Mouse (Mus musculus): ENCODE measurements at regions not wholly inside any gene's neighbourhood (a gene's known extent, or its start where the extent isn't known, plus 50 kb on each side); places are given as distances from the start of the nearest gene placed in this dataset.

GRCm38 (mm10) chr13:6397648-6398047 is 150.3 kb upstream of the Pitrm1 start:
- H3K27me3 ChIP-seq (replicated peaks; ENCODE audit: control insufficient read depth, insufficient read depth, low read length) = no peaks in the 10 kb centered on the region
- no peaks in the 10 kb centered on the region for H3K36me3 ChIP-seq (ENCODE audit: control insufficient read depth, insufficient read depth, low read length)
- no peak for DNase-seq (ENCODE audit: low spot score)
- 96% methylated on average over 1 of the region's 1 CpGs for WGBS
- no peak overlapping the region for H3K4me3 ChIP-seq (ENCODE audit: low read depth, low read length)
- no peak overlapping the region for H3K27ac ChIP-seq (ENCODE audit: low read depth, low read length)
- H3K9me3 ChIP-seq (replicated peaks; ENCODE audit: control insufficient read depth, low read length) = no peaks in the 10 kb centered on the region
- no peaks in the 10 kb centered on the region for H3K4me1 ChIP-seq (ENCODE audit: control insufficient read depth, insufficient read depth, low read length)
- H3K4me2 ChIP-seq (ENCODE audit: low read length) = no peak overlapping the region
- no peak for ATAC-seq
- H3K9ac ChIP-seq (ENCODE audit: low read length) = no peak overlapping the region

DNA sequence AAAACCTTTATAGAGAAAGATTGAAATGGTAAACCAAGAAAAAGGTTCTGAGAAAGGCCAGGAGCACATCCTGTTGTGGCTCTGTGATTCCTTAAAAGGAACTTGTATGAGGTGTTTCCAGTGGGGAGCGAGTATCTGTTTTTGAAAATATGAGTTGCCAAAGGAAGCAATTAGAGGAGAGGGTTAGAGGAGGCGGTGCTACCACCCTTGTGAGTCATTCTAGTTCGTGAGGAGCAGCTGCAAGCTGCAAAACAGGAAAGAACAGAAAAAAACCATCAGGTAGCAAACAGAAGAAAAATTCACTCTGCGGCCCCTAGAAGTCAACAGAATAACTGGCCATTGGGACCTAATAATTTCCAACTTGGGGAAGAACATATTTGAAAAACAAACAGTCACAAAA is 116.1 kb upstream of the Pitrm1 start:
- Histone ChIP-seq H3K9me3 (replicated peaks; ENCODE audit: control insufficient read depth, low read length) (no peaks in the 10 kb centered on the region), H3K27me3 (replicated peaks; ENCODE audit: control insufficient read depth, insufficient read depth, low read length) (no peaks in the 10 kb centered on the region), H3K27ac (ENCODE audit: low read depth, low read length) (no peak overlapping the region), H3K9ac (ENCODE audit: low read length) (no peak overlapping the region), H3K4me3 (ENCODE audit: low read depth, low read length) (no peak overlapping the region), H3K4me2 (ENCODE audit: low read length) (no peak overlapping the region), H3K4me1 (ENCODE audit: control insufficient read depth, insufficient read depth, low read length) (no peaks in the 10 kb centered on the region), H3K36me3 (ENCODE audit: control insufficient read depth, insufficient read depth, low read length) (no peaks in the 10 kb centered on the region)
- ATAC-seq (no peak), DNase-seq (ENCODE audit: low spot score) (no peak)
- 81% methylated on average over 4 of the region's 4 CpGs for WGBS

GRCm38 (mm10) chr13:6446976-6447375 is 101.0 kb upstream of the Pitrm1 start:
- H3K4me3 ChIP-seq (ENCODE audit: low read depth, low read length) = no peak overlapping the region
- H3K27ac ChIP-seq (ENCODE audit: low read depth, low read length) = no peak overlapping the region
- H3K4me1 ChIP-seq (ENCODE audit: control insufficient read depth, insufficient read depth, low read length) = no peaks in the 10 kb centered on the region
- no peaks in the 10 kb centered on the region for H3K9me3 ChIP-seq (replicated peaks; ENCODE audit: control insufficient read depth, low read length)
- no peak overlapping the region for H3K9ac ChIP-seq (ENCODE audit: low read length)
- no peaks in the 10 kb centered on the region for H3K27me3 ChIP-seq (replicated peaks; ENCODE audit: control insufficient read depth, insufficient read depth, low read length)
- DNase-seq (ENCODE audit: low spot score) (no peak), ATAC-seq (no peak)
- H3K4me2 ChIP-seq (ENCODE audit: low read length) = no peak overlapping the region
- no peaks in the 10 kb centered on the region for H3K36me3 ChIP-seq (ENCODE audit: control insufficient read depth, insufficient read depth, low read length)

DNA sequence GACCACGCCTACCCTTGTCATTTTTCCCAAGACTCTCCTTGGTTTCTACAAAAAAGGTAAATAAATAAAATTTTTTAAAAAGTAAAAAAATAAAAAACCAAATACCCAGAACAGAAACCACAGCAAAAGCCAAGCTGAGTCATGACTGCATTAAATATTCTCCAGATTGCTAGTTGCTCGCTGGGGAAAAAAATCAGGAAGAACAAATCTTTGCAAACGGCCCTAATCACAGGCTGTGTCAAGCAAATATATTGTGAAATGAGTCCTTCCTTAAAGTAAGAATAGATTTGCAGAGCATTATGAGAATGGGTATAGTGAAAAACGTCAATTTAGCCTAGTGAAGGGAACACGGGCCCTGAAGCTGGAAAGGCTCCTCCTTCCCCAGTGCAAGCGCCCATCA is 86.6 kb upstream of the Pitrm1 start:
- no peak overlapping the region for H3K27ac ChIP-seq (ENCODE audit: low read depth, low read length)
- H3K27me3 ChIP-seq (replicated peaks; ENCODE audit: control insufficient read depth, insufficient read depth, low read length) = no peaks in the 10 kb centered on the region
- DNase-seq (ENCODE audit: low spot score) (no peak), ATAC-seq (no peak)
- WGBS = 83% methylated on average over 6 of the region's 6 CpGs
- no peaks in the 10 kb centered on the region for H3K36me3 ChIP-seq (ENCODE audit: control insufficient read depth, insufficient read depth, low read length)
- H3K4me2 ChIP-seq (ENCODE audit: low read length) = no peak overlapping the region
- H3K9me3 ChIP-seq (replicated peaks; ENCODE audit: control insufficient read depth, low read length) = no peaks in the 10 kb centered on the region
- H3K9ac ChIP-seq (ENCODE audit: low read length) = no peak overlapping the region
- H3K4me3 ChIP-seq (ENCODE audit: low read depth, low read length) = no peak overlapping the region
- no peaks in the 10 kb centered on the region for H3K4me1 ChIP-seq (ENCODE audit: control insufficient read depth, insufficient read depth, low read length)

- no peak for ATAC-seq
- no peak overlapping the region for H3K4me3 ChIP-seq (ENCODE audit: low read depth, low read length)
- DNase-seq (ENCODE audit: low spot score) = no peak
- H3K4me1 ChIP-seq (ENCODE audit: control insufficient read depth, insufficient read depth, low read length) = peaks cover 11% of the 10 kb centered on the region
- H3K27me3 ChIP-seq (replicated peaks; ENCODE audit: control insufficient read depth, insufficient read depth, low read length) = no peaks in the 10 kb centered on the region
- H3K27ac ChIP-seq (ENCODE audit: low read depth, low read length) = no peak overlapping the region
- WGBS = 14% methylated on average over 9 of the region's 9 CpGs
- H3K9me3 ChIP-seq (replicated peaks; ENCODE audit: control insufficient read depth, low read length) = no peaks in the 10 kb centered on the region
- no peak overlapping the region for H3K4me2 ChIP-seq (ENCODE audit: low read length)
- H3K36me3 ChIP-seq (ENCODE audit: control insufficient read depth, insufficient read depth, low read length) = no peaks in the 10 kb centered on the region
- H3K9ac ChIP-seq (ENCODE audit: low read length) = no peak overlapping the region
Observed at GRCm38 (mm10) chr13:6465911-6466419, 82.0 kb upstream of the Pitrm1 start.

- peak; percentile 71 for DNase-seq (ENCODE audit: low spot score)
- H3K4me1 ChIP-seq (ENCODE audit: control insufficient read depth, insufficient read depth, low read length) = peaks cover 29% of the 10 kb centered on the region
- no peak overlapping the region for H3K4me3 ChIP-seq (ENCODE audit: low read depth, low read length)
- no peaks in the 10 kb centered on the region for H3K27me3 ChIP-seq (replicated peaks; ENCODE audit: control insufficient read depth, insufficient read depth, low read length)
- H3K9ac ChIP-seq (ENCODE audit: low read length) = no peak overlapping the region
- no peak overlapping the region for H3K27ac ChIP-seq (ENCODE audit: low read depth, low read length)
- 56% methylated on average over 11 of the region's 11 CpGs for WGBS
- ATAC-seq = peak; percentile 45
- no peaks in the 10 kb centered on the region for H3K36me3 ChIP-seq (ENCODE audit: control insufficient read depth, insufficient read depth, low read length)
- no peak overlapping the region for H3K4me2 ChIP-seq (ENCODE audit: low read length)
- H3K9me3 ChIP-seq (replicated peaks; ENCODE audit: control insufficient read depth, low read length) = no peaks in the 10 kb centered on the region
Observed at GRCm38 (mm10) chr13:6469446-6470227, 78.3 kb upstream of the Pitrm1 start.

DNA sequence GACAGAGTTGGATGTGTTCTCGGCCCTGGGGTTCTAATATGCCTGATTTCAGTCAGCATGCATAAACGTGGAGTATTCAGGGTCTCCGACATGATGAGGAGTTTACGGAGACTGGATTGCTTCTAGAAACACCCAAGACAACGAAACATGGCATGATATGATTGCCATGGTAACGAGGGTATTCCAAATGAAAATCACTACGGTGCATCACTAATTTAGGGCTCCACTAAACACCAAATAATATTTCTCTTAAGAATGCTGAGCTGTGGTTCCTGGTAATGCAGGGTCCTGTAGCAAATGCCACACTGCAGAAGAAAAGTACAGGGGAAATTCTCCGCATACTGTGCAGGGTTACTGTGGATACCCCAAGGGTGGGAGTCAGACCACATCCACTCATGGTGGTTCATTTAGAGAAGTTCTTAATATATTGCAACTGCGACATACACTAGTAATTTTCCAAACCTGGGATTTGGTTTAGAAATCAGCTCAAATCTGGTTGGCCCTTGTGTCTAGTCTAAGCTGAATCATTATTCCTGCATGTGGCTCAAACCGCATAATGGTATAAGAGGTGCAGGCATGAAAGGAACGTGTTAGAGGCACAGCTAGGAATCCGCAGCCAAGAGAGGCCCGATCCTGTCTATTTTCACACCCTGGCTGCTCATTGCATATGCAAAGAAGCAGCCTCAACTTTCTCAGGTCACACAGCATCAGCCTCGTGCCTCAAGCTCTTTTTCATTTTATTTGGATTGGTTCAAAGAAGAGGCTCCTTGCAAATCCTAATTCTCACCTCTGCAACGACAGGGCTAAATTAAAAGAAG is 77.5 kb upstream of the Pitrm1 start:
- no peaks in the 10 kb centered on the region for H3K36me3 ChIP-seq (ENCODE audit: control insufficient read depth, insufficient read depth, low read length)
- H3K27ac ChIP-seq (ENCODE audit: low read depth, low read length) = no peak overlapping the region
- peak; percentile 33 for DNase-seq (ENCODE audit: low spot score)
- H3K4me1 ChIP-seq (ENCODE audit: control insufficient read depth, insufficient read depth, low read length) = peaks cover 29% of the 10 kb centered on the region
- no peak overlapping the region for H3K4me3 ChIP-seq (ENCODE audit: low read depth, low read length)
- peak; percentile 12; the same call in 1 of the 2 replicates for ATAC-seq
- no peak overlapping the region for H3K4me2 ChIP-seq (ENCODE audit: low read length)
- WGBS = 54% methylated on average over 15 of the region's 15 CpGs
- H3K9me3 ChIP-seq (replicated peaks; ENCODE audit: control insufficient read depth, low read length) = no peaks in the 10 kb centered on the region
- H3K9ac ChIP-seq (ENCODE audit: low read length) = no peak overlapping the region
- no peaks in the 10 kb centered on the region for H3K27me3 ChIP-seq (replicated peaks; ENCODE audit: control insufficient read depth, insufficient read depth, low read length)

DNA sequence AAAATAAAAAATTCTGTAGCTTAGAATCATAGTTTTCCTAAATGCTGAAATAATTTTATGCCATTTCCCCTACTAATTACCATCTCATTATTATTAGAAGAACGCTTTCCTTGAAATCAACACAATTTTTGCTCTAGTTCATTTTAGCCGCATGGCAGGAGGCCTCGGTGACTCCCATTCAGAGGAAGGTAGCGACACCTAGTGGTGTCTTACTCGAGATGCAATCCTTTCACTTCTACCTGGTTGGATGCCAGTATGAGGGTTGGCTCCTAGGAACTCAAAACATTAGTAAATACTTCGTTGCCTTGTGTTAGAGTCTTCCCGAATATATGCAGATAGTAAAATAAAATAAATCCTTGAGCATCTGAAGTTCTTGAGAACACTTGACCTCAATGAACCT is 76.3 kb upstream of the Pitrm1 start:
- Histone ChIP-seq H3K9ac (ENCODE audit: low read length) (no peak overlapping the region), H3K4me3 (ENCODE audit: low read depth, low read length) (no peak overlapping the region), H3K36me3 (ENCODE audit: control insufficient read depth, insufficient read depth, low read length) (no peaks in the 10 kb centered on the region), H3K9me3 (replicated peaks; ENCODE audit: control insufficient read depth, low read length) (no peaks in the 10 kb centered on the region), H3K27me3 (replicated peaks; ENCODE audit: control insufficient read depth, insufficient read depth, low read length) (no peaks in the 10 kb centered on the region), H3K4me1 (ENCODE audit: control insufficient read depth, insufficient read depth, low read length) (peaks cover 29% of the 10 kb centered on the region), H3K27ac (ENCODE audit: low read depth, low read length) (no peak overlapping the region), H3K4me2 (ENCODE audit: low read length) (no peak overlapping the region)
- ATAC-seq = peak; percentile 67
- DNase-seq (ENCODE audit: low spot score) = peak; percentile 95
- 2% methylated on average over 7 of the region's 7 CpGs for whole genome bisulfite sequencing
